Mouse (Mus musculus) Muller cell, postnatal 12 days (primary cell): ENCODE data around the gene Ryr3.

Experiments used
- DNase-seq: peaks from one replicate; pipeline ENCODE4 v3.0.0-alpha.2; 2015; ENCODE audit errors: inconsistent ontology term

Gene Ryr3

GRCm38 (mm10) chr2:112799351-112799994 is 417.4 kb downstream of the Ryr3 start:
- DNase-seq, result no peak

- DNase-seq, result no peak
Observed at GRCm38 (mm10) chr2:112781631-112782030, 435.3 kb downstream of the Ryr3 start.

- peak; percentile 36 for DNase-seq
Observed at GRCm38 (mm10) chr2:112774762-112775161, 442.1 kb downstream of the Ryr3 start.

GRCm38 (mm10) chr2:112767665-112768064 is 449.2 kb downstream of the Ryr3 start:
- no peak for DNase-seq

GRCm38 (mm10) chr2:112765046-112765445 is 451.9 kb downstream of the Ryr3 start:
- DNase-seq, result no peak

- DNase-seq, result no peak
Observed at GRCm38 (mm10) chr2:112764274-112764673, 452.6 kb downstream of the Ryr3 start.

GRCm38 (mm10) chr2:112762006-112762405 is 454.9 kb downstream of the Ryr3 start:
- no peak for DNase-seq

- peak; percentile 35 for DNase-seq
Observed at GRCm38 (mm10) chr2:112761196-112761913, 455.5 kb downstream of the Ryr3 start.

- DNase-seq, result no peak
Observed at GRCm38 (mm10) chr2:112760692-112761091, 456.2 kb downstream of the Ryr3 start.

- no peak for DNase-seq
Observed at GRCm38 (mm10) chr2:112759678-112760077, 457.2 kb downstream of the Ryr3 start.

GRCm38 (mm10) chr2:112758732-112759131 is 458.2 kb downstream of the Ryr3 start:
- no peak for DNase-seq

GRCm38 (mm10) chr2:112753316-112753715 is 463.6 kb downstream of the Ryr3 start:
- no peak for DNase-seq

GRCm38 (mm10) chr2:112751416-112751815 is 465.5 kb downstream of the Ryr3 start:
- no peak for DNase-seq

GRCm38 (mm10) chr2:112748532-112748931 is 468.4 kb downstream of the Ryr3 start:
- no peak for DNase-seq

GRCm38 (mm10) chr2:112732942-112733341 is 484.0 kb downstream of the Ryr3 start:
- DNase-seq, result no peak

- no peak for DNase-seq
Observed at GRCm38 (mm10) chr2:112727842-112728241, 489.1 kb downstream of the Ryr3 start.

GRCm38 (mm10) chr2:112721217-112721616 is 495.7 kb downstream of the Ryr3 start:
- no peak for DNase-seq

GRCm38 (mm10) chr2:112720715-112721114 is 496.2 kb downstream of the Ryr3 start:
- DNase-seq, result no peak

GRCm38 (mm10) chr2:112714648-112715047 is 502.2 kb downstream of the Ryr3 start:
- DNase-seq, result no peak

- DNase-seq, result no peak
Observed at GRCm38 (mm10) chr2:112681817-112682216, 535.1 kb downstream of the Ryr3 start.

- no peak for DNase-seq
Observed at GRCm38 (mm10) chr2:112677246-112677645, 539.6 kb downstream of the Ryr3 start.

GRCm38 (mm10) chr2:112676721-112677120 is 540.2 kb downstream of the Ryr3 start:
- no peak for DNase-seq

- DNase-seq, result no peak
Observed at GRCm38 (mm10) chr2:112676175-112676574, 540.7 kb downstream of the Ryr3 start.
